Mouse (Mus musculus) hindlimb bud, embryonic 11.5 days (tissue): ENCODE data around the gene Ociad1.

Source experiments
- DNase-seq: peaks from one replicate; pipeline ENCODE4 v3.0.0-alpha.2; 2012; ENCODE audit warnings: low read depth, low spot score; ENCODE audit errors: extremely low spot score

Ociad1 gene

DNA sequence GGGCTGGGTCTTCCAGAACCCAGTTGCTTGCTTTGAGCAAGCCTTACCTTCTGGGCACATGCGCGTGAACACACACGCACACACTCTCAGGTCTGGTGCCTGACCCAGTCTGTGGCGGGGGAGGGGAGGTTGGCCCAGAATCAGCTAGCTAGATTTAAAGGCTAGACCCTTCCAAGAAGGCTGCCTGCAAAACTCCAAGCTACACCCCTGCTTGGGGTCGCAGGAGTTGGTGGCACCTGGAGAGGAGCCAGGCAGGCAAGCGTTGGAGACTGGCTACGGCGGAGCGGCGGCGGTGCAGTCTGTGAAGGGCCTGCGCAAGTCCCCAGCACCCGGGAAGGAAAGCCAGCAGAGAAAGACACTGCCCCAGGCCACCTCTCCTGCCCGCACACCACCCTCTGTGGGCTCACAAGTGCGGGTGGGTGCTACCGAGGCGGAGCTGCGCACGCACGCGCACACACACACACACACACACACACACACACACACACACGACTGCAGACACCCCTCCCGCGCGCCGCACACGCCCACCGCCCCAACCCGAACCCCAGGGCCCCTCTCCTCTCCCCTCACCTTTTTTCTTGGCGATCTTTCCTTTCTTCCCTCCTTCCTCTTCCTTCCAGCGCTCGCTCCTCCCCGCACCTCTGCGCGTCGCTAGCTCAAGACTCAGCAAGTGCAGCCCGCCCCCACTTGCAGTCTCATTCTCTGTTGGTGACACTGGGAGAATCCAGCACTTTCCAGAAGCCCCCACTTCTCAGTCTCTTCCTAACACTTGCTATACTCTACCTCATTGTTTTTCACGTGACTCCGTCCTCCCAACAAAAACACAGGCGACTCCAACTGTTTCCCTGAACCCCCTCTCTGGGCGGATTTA is 45.6 kb downstream of the Ociad1 start:
- DNase-seq = no peak

DNA sequence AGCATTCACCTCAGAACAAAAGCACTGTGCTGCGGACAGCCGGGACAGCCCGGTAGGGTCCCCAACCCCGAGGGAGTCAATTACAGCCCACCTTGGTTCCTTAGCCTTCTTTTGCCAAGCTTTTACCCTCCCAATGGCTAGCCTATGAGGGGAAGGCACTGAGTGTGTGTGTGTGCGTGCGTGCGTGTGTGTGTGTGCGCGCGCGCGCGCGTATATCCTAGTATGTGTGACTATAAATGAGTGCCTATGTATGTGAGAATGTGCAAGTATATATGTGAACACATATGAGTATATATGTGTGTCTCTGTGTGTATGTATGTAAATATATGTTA is 46.2 kb downstream of the Ociad1 start:
- DNase-seq = no peak

DNA sequence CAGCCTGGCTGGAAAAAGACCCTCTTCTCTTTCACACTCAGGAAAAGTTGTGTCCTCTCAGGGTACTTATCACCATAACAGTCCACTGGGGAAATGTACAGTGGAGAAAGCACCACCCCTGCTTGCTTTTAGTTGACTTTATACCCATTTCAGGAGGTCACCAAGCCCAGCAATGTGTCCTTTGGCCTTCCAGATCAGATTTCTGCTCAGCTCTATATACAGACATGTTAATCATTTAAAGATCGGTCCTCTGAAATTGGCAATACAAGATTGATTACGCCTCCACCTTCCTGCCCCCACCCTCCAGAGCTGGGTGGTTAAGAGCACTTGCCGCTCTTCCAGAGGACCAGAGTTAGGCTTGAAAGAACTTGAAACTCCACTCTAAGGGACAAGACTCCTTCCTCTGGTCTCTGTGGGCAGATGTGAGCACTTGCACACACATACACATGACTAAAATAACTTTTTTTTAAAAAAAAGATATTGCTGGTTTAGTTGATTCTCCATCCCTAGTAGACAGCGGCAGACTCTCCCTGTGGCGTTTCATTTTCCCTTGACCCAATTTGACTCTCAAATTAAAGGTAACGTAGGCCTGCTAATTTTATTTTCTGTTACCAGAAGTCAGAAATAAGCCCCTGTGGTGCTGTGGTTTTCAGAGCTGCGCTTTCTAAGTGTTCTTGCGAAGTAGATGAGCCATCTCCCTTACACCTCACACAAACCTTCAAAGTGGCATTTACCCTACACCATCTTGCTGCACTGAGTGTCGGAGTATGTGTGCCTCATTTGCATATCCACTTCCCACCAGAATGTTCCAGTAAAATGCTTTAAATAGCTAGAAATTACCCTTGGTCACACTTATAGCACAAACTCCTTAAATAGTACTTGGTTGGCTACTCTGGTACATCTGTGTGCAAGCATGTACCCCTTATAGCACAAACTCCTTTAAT is 47.5 kb downstream of the Ociad1 start:
- DNase-seq = no peak

DNA sequence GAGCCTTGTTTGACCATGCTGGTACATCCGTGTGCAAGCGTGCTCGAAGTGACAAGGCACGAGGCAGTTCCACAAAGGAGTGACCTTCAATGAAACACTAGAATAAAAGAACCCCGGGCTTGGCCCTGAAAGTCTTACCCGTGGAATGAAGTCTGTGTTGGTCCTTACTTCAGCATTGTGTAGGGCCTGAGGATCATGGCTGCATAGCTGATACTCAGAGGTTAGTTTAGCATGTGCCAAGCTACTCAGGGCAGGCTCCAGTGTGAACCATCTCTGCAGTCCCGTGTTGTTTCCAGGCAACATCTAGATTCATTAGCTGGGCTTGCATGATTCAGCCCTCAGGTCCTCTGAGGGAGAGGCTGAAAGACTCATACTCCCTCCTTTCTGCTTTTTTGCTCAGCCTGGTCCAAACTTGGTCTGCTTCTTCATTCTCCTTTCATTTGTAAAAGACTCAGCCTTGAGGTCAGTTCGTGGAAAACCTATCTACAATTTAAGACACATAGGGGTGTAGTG is 48.2 kb downstream of the Ociad1 start, which contains the start of gene Ociad2:
Gene Ociad2 (minus strand): TSS at position 306 of the 513 bp plus-strand sequence.
- DNase-seq = no peak

DNA sequence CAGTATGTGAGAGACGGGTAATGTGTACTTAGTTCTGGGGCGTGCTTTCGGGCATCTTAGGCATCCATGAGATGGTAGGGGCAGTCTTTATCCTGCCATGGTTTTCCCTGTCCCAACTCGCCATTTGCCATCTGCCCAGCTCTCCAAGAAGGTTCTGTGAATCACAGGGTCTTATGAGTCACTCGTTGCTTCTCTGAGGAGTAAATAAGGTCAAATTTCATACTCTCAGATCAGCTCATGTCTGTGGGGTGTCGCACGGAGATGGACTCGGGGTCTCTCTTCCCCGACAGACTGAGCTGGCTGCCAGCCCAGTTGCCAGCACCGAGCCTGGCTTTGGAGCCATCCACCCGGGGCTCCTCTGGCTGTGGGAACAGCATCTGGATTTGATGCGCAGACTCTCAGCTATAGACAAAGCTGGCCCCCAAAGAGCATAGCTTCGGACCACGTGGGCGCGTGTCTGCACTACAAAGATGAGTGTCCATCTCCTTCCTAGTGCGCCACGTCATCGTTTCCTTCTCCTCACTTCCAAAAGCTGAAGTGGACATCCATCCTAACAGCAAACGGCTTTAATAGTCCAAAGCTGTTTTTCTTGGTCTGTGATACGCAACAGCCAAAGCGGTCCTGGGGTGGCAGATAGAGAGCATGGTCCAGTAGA is 50.2 kb downstream of the Ociad1 start:
- no peak for DNase-seq

DNA sequence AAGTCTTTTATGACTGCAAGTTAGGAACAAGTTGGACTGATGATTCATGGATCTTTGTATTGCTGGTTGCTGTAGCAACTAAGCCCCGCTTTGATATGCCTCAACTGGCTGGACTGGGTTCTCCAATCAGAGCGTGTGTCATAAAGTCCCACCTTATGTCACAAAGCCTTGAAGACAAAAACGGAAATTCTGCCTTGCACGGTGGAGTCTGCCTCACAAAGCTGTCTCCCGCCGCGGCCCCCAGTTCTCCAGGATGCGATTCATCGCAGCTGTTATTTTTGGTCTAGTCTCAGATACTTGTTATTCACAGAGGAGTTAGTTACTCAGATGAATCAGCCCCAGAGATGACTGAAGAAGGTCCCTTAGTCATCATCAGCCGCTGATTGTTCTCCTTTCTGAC is 51.7 kb downstream of the Ociad1 start:
- DNase-seq = no peak

DNA sequence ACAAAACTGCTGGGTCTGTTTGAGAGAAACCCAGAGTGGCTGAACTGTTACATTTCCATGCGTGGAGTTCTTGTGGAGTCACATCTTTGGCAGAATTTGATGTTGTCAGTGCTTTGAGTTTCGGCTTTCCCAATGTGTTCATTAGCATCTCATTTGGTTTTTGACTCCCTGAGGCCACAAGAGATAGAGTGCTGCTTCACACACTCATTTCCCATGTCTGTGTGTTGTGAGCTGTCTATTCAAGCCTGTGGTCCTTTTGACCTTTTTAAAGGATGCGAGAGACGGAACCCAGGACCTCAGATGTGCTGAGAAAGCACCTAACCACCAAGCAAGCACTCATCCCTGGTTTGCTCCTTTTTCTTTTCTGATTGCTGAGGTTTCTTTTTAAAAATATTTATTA is 52.7 kb downstream of the Ociad1 start:
- DNase-seq = no peak

DNA sequence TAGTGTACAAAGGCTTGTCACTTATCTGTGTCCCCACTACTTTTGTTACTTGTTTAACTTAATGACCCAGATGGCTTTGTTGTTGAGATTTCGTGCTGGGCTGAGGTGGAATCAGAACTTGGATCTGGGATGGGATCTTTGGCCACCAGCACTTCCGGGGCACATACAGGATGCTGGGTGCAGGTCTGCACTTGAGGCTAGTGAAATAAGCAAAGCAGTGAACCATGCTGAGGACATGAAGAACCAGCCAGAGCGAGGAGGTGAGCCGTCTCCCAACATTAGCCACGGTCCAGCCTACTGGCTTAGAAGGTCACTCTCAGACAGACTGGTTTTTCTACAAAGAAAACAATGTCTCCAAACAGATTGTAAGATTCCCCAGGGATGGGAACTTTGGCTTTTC is 56.9 kb downstream of the Ociad1 start:
- no peak for DNase-seq

DNA sequence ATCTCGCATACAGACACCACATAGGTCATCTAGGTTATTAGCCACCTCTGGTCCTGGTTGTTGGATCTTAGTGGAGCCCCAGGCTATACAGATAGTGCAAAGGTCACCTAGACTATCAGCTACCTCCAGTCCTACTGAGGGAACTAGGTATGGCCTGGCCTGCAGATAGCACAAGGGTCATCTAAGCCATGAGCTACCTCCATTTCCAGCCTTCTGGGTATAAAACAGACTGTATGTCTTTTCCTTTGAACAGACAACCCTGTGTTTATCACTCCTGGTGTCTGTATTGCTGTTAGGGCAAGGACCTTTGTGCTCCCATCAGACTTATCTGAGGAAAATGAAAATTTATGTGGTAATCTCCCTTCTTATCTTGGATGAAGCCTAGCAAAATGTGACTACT is 59.2 kb downstream of the Ociad1 start:
- DNase-seq = no peak

DNA sequence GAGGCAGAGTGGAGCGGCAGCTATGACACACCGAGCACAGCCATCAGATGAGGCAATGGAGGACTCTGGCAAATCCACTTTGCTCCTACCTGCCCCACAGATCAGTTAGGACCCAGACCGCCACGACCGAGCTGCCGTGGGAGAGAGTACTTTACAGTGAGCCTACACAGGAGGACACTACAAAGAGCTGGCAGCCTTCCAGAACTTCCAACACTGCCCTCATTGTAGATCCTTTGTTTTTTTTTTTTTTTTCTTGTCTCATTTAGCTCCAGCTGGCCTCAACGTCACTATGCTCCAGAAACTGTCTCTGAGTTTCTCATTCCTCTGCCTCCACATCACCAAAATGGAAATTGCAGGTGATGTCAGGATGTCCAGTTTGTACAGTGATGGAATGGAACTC is 60.9 kb downstream of the Ociad1 start:
- DNase-seq = no peak

DNA sequence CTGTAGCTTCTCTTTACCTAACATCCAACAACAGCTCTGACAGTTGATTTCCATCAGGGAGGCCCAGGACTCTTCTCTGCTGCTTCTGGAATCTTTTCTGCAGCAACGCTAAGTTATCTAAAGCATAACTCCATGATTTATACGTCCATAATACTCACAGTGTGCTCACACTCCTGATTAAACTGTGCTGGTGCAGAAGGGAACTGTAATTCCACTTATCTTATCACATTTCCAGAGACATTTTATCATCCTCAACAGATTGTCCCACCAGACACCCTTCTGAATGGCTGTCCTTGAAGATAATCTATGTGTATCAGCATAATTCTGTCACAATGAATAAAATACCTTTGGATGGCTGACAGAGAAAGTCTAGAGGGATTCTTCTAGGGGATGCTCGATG is 61.4 kb downstream of the Ociad1 start:
- no peak for DNase-seq

DNA sequence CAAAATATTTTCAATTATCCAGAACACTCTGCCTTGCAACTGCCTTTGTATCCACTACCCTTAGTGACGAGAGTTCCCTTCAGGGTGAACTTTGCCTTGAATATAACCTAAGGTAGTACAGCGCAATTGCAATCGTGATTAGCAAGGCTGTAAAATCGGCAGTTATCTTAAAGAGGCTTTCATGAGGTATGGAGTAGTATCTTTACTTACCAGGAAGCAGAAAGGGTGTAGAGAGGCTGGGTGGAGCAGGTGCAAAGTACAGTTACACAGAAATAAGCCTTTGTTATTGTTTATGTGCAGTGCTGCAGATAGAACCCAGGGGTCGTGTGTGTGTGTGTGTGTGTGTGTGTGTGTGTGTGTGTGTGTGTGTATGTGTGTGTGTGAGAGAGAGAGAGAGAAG is 62.8 kb downstream of the Ociad1 start:
- no peak for DNase-seq

DNA sequence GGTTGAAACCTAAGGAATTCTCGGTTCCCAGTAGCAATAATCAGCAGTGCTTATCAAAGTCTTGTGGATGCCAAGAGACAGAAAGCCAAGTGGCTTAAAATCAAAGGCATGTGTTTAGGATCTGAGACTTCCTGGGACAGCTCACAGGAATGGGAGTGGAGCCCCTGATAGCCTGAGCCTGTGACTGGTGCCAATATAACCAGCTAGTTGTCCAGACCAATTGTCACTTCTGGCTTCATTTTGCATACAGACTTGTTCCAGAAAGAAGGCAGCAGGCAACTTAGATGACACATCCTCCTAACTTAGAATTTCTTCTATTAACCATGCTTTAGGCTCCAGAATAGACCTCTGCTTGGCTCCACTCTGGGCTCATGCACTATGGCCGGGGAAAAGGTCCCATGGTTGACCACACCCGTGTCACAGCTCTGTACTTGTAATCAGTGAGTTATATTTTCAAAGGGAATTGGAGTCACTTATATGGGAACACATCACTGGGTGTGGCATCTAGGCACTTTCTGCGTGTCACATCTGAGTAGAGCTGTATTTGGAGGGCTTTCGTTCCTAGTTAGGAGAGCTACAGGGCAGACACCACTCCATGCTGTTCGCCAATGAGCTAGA is 66.7 kb downstream of the Ociad1 start:
- no peak for DNase-seq

DNA sequence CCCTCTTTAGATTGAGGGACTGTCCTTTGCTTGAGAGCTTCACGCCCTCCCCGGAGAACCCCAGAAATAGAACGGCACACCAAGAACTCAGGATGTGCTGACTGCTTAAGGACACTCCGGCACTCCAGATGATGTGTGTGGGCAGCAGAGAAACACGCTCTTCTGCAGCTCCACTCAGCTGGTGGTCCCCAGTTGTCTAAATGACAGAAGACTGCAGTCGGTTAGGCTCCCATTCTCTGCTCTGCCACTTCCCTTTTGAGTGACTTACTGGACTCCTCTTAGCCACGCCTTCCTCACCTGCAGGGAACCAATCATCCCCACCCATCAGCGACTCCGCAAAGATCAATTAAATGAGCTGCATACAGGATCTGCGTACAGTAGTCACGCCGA is 67.2 kb downstream of the Ociad1 start:
- DNase-seq = no peak

DNA sequence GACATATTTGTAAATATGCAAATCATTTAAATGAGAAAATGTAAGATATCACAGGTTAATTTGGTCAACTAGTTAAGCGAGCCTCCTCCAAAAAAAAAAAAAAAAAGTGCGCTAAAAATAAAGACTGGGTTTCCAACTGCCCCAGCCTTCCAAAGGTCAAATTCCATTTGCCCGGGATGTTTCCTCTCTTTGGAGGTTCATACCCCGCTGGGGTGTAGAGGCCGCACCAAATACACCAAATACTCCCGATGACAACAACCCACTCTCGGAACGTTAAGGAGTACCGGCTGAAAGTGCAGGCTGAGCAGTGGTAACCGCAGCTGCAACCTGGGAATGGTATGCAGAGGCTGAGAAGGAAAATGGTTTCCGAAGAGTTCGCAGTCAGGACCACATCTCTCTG is 67.7 kb downstream of the Ociad1 start:
- no peak for DNase-seq

DNA sequence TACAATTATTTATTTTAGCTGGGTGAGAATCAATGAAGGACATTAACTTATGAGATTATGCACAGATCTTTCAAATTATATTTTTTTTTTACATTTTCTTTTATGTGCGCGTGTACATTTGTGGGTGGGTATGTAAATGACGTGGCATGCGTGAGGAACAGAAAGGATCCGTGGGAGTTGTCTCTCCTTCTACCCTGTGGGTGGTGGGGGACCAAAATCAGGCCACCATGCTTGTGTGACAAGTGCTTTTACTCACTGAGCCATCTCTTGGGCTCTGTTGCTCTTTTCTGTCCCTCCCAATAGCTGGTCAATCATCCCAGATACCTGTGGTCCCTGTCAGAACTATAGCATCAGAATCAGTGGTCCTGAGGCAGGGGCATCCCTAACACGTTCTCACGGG is 69.8 kb downstream of the Ociad1 start:
- no peak for DNase-seq

DNA sequence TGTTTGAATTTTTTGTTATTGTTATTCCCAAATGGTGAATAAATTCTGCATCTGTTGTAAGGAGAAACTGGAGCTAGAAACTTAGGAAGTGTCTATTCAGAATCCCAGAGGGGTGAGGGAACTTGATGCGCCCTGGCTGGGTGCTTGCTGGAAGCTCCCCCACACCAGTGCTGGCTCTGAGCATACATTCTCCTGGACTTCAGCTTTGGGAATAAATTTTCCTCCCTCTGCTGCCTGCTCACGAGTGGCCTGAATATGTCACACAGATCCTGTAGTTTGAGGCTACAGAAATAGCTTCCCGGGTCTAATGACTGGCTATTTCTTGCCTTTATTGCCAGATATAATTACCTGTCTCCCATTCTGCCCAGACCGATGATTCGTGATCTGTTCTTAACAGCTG is 70.2 kb downstream of the Ociad1 start:
- DNase-seq = no peak
